In genomic region chr19:5912103-5913006, GRCm38 (mm10) we compare ENCODE assay signal across 8 mouse cellular contexts. TPM values are rescaled to one million over a fixed set of nuclear protein-coding genes. Genes with fewer than 3 reads are reported as not detected.
DNase-seq lines count a peak whose midpoint lies in the region; ATAC-seq and TF ChIP-seq lines count a peak whose summit lies in the region.

No protein-coding gene starts in this region.

- H3K4me3 ChIP-seq in cortical plate, adult 2 months (ENCODE audit: insufficient read depth, low read length), result peak overlapping the region; percentile 56
- H3K4me3 ChIP-seq in megakaryocyte, embryonic 14.5 days (replicated peaks), result peak overlapping the region; percentile 98

- peak overlapping the region; percentile 20; the same call in 1 of the 2 replicates for H3K27ac ChIP-seq in cortical plate, adult 2 months (ENCODE audit: insufficient read depth, low read length)

- no peaks in the 10 kb centered on the region for H3K27me3 ChIP-seq in megakaryocyte, embryonic 14.5 days (replicated peaks)

- no peak for TF ChIP-seq CTCF in cortical plate, adult 2 months (IDR thresholded peaks at IDR 0.05; ENCODE audit: extremely low read depth, insufficient read depth, low read length)

- peak; percentile 89 for ATAC-seq in activated CD4-positive, CD25-positive, alpha-beta regulatory T cell, adult 4 months

- H3K9me3 ChIP-seq in megakaryocyte, embryonic 14.5 days, result no peaks in the 10 kb centered on the region

- TF ChIP-seq POLR2A in cortical plate, adult 2 months (IDR thresholded peaks at IDR 0.05; ENCODE audit: extremely low read depth, insufficient read depth, low read length), result peak; percentile 97

- H3K4me1 ChIP-seq in cortical plate, adult 2 months (ENCODE audit: control insufficient read depth, insufficient read depth, low read length), result peaks cover 3% of the 10 kb centered on the region; the same call in 1 of the 2 replicates
- peaks cover 76% of the 10 kb centered on the region for H3K4me1 ChIP-seq in megakaryocyte, embryonic 14.5 days

- H3K36me3 ChIP-seq in megakaryocyte, embryonic 14.5 days (replicated peaks; ENCODE audit: low read length), result peaks cover 46% of the 10 kb centered on the region

- DNase-seq in gastrocnemius, adult 8-10 months (ENCODE audit: low spot score in 2 of 2), result peak; percentile 96 to 99
- DNase-seq in hindlimb bud, embryonic 11.5 days (ENCODE audit: extremely low spot score, low read depth, low spot score), result peak; percentile 99
- peak; percentile 95 to 98 for DNase-seq in left cerebral cortex, adult 8-10 months (ENCODE audit: low spot score in 2 of 2)
- DNase-seq in right cerebral cortex, postnatal 10 days (ENCODE audit: low spot score in 2 of 2), result peak; percentile 99 to 100
- DNase-seq in urinary bladder, postnatal 25 days (ENCODE audit: low spot score), result peak; percentile 99

RNA-seq across cellular contexts. Expression of gene Dpf2, which starts 0.5 kb away (rescaled TPM):
- polyA plus RNA-seq in activated CD4-positive, CD25-positive, alpha-beta regulatory T cell, adult 4 months (2017; shearing (Covaris generic)), result 100 to 1,000 TPM; 123 to 178 TPM
- polyA plus RNA-seq in cortical plate, adult 2 months (2012; rRNA removed), result 96.2 and 99.0 TPM in 2 replicates
- 10 to 100 TPM; 70.5 to 97.8 (median 77.4) TPM for total RNA-seq in gastrocnemius, adult 8-10 months (2022)
- total RNA-seq in left cerebral cortex, adult 8-10 months (2022), result 10 to 100 TPM; 76.4 to 87.8 (median 81.6) TPM
- polyA plus RNA-seq in megakaryocyte, embryonic 14.5 days (2012; ENCODE audit: insufficient read depth, low replicate concordance), result 23.0 and 44.7 TPM in 2 replicates

RNA-seq across cellular contexts. Expression of gene Cdc42ep2, which starts 12.3 kb away (rescaled TPM):
- under 1 TPM in 1 of 2 experiments, not detected in 1; 0.25 TPM for polyA plus RNA-seq in activated CD4-positive, CD25-positive, alpha-beta regulatory T cell, adult 4 months (2017; shearing (Covaris generic))
- polyA plus RNA-seq in cortical plate, adult 2 months (2012; rRNA removed), result 12.6 and 16.4 TPM in 2 replicates
- 1 to 10 TPM; 8.6 to 9.9 (median 8.7) TPM for total RNA-seq in gastrocnemius, adult 8-10 months (2022)
- total RNA-seq in left cerebral cortex, adult 8-10 months (2022), result 1 to 10 TPM; 6.1 to 7.4 (median 6.4) TPM
- polyA plus RNA-seq in megakaryocyte, embryonic 14.5 days (2012; ENCODE audit: insufficient read depth, low replicate concordance), result 4.4 and 15.7 TPM in 2 replicates

RNA-seq across cellular contexts. Expression of gene Tigd3, which starts 18.4 kb away (rescaled TPM):
- polyA plus RNA-seq in activated CD4-positive, CD25-positive, alpha-beta regulatory T cell, adult 4 months (2017; shearing (Covaris generic)), result under 1 TPM; 0.29 to 0.58 TPM
- 3.6 and 4.0 TPM in 2 replicates for polyA plus RNA-seq in cortical plate, adult 2 months (2012; rRNA removed)
- total RNA-seq in gastrocnemius, adult 8-10 months (2022), result under 1 TPM; 0.12 to 0.34 (median 0.26) TPM
- 1 to 10 TPM; 3.9 to 5.6 (median 5.0) TPM for total RNA-seq in left cerebral cortex, adult 8-10 months (2022)
- 0.57 and 1.3 TPM in 2 replicates for polyA plus RNA-seq in megakaryocyte, embryonic 14.5 days (2012; ENCODE audit: insufficient read depth, low replicate concordance)

RNA-seq across cellular contexts. Expression of gene Slc25a45, which starts 34.7 kb away (rescaled TPM):
- 10 to 100 TPM; 43.3 to 60.2 TPM for polyA plus RNA-seq in activated CD4-positive, CD25-positive, alpha-beta regulatory T cell, adult 4 months (2017; shearing (Covaris generic))
- polyA plus RNA-seq in cortical plate, adult 2 months (2012; rRNA removed), result 6.6 and 7.4 TPM in 2 replicates
- 1 to 10 TPM in 3 of 4 experiments, under 1 TPM in 1; 0.80 to 1.3 (median 1.1) TPM for total RNA-seq in gastrocnemius, adult 8-10 months (2022)
- 1 to 10 TPM; 3.2 to 5.1 (median 4.1) TPM for total RNA-seq in left cerebral cortex, adult 8-10 months (2022)
- 3.6 and 6.9 TPM in 2 replicates for polyA plus RNA-seq in megakaryocyte, embryonic 14.5 days (2012; ENCODE audit: insufficient read depth, low replicate concordance)

RNA-seq across cellular contexts. Expression of gene Frmd8, which starts 37.3 kb away (rescaled TPM):
- polyA plus RNA-seq in activated CD4-positive, CD25-positive, alpha-beta regulatory T cell, adult 4 months (2017; shearing (Covaris generic)), result 10 to 100 TPM; 70.6 to 78.6 TPM
- polyA plus RNA-seq in cortical plate, adult 2 months (2012; rRNA removed), result 17.1 and 22.1 TPM in 2 replicates
- 1 to 10 TPM; 2.7 to 4.5 (median 3.0) TPM for total RNA-seq in gastrocnemius, adult 8-10 months (2022)
- 10 to 100 TPM; 12.1 to 19.9 (median 13.7) TPM for total RNA-seq in left cerebral cortex, adult 8-10 months (2022)
- polyA plus RNA-seq in megakaryocyte, embryonic 14.5 days (2012; ENCODE audit: insufficient read depth, low replicate concordance), result 28.5 and 57.6 TPM in 2 replicates

Comparison
In these comparisons a context has a peak if more than half of its experiments do, and no peak if none do; other contexts are left out.
1. Peak in every context shown above with its lines: DNase-seq, ATAC-seq, H3K4me3 ChIP-seq and H3K27ac ChIP-seq.